Mouse (Mus musculus): ENCODE results near the gene Prmt3.

DNA sequence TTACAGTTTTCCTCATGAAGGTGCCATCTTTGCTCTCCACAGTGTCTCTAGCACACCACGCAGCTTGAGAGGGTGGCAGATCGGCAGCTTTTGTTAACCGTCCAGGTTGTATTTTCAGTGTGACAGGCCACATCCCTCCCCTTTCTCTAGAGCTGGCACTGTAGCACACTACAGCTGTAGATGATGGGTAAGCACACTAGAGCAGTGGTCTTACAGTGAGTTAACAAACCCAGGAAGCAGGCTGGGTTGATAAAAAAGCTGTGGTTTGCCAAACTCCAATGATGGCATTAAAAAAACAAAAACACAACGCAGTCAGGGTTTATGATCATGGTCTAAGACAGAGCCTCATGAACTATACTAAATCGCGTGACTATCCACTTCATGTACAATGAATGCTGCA, 45.9 kb downstream of the Prmt3 start:
- TF ChIP-seq CTCF (IDR thresholded peaks at IDR 0.05; ENCODE audit: insufficient read depth, low read length) (no peak), POLR2A (IDR thresholded peaks at IDR 0.05; ENCODE audit: borderline replicate concordance, extremely low read depth, low read depth, low read length) (no peak)
